In the genomic region with DNA sequence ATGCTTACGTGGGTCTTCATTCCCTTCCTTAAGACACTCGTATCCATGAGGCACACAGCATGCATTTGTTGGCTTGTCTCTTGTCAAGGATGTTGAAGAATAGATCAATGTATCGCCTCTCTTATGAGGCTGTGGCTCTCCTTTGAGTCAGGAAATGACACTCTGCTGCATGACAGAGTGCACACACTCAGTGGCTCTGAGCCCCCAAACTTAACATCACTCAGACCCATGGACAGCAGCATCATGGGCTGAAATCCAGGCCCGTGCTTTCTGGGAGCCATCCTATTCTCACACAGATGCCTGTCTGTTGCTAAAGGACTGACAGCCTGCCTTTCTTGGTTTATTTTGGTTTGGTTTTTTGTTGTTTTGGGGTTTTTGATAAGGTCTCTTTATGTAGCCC, we compare ENCODE assay signal across 15 mouse cellular contexts.
"Had no signal": no experiment of that assay in that cellular context is flagged by ENCODE, and none has a peak within 500 bp of the region (broad histone marks: within the 10 kb centered on the region; RNA-seq: fewer than 3 reads in every experiment).

No protein-coding gene starts in this region.

- H3K4me2 ChIP-seq: limb, embryonic 13.5 days; limb, embryonic 15.5 days; liver, embryonic 12.5 days; midbrain, embryonic 11.5 days; neural tube, embryonic 12.5 days; stomach, embryonic 15.5 days had no signal

- H3K4me1 ChIP-seq: liver, embryonic 12.5 days; megakaryocyte, embryonic 14.5 days; stomach, embryonic 15.5 days had no signal

- H3K36me3 ChIP-seq: limb, embryonic 13.5 days; limb, embryonic 15.5 days; liver, embryonic 12.5 days; neural tube, embryonic 12.5 days; stomach, embryonic 15.5 days had no signal

- ATAC-seq: liver, embryonic 12.5 days had no signal

- H3K27ac ChIP-seq: limb, embryonic 13.5 days; limb, embryonic 15.5 days; liver, embryonic 12.5 days; liver, embryonic 14.5 days; macrophage; neural tube, embryonic 12.5 days; stomach, embryonic 15.5 days; stomach, postnatal 0 days had no signal

- H3K9ac ChIP-seq: limb, embryonic 13.5 days; limb, embryonic 15.5 days; liver, embryonic 12.5 days; liver, embryonic 14.5 days; neural tube, embryonic 12.5 days; stomach, embryonic 15.5 days had no signal

- H3K4me3 ChIP-seq: limb, embryonic 13.5 days; limb, embryonic 15.5 days; liver, embryonic 12.5 days; megakaryocyte, embryonic 14.5 days; neural tube, embryonic 12.5 days; stomach, embryonic 15.5 days had no signal

- DNase-seq: midbrain, embryonic 14.5 days; right cerebral cortex, postnatal 14 days; thymus, adult 2 months; thymus, postnatal 25 days; thymus, postnatal 4 days had no signal

- H3K9me3 ChIP-seq: limb, embryonic 13.5 days; limb, embryonic 15.5 days; liver, embryonic 12.5 days; neural tube, embryonic 12.5 days; stomach, embryonic 15.5 days had no signal

- H3K27me3 ChIP-seq: limb, embryonic 15.5 days; liver, embryonic 12.5 days; neural tube, embryonic 12.5 days; stomach, embryonic 15.5 days had no signal
